Mouse (Mus musculus): ENCODE results near the gene Itch. TPM values are rescaled to one million over a fixed set of nuclear protein-coding genes. Genes with fewer than 3 reads are reported as not detected.

Gene Itch
- total RNA-seq, 1 experiment from 2014 or later, result 57.3 TPM

DNA sequence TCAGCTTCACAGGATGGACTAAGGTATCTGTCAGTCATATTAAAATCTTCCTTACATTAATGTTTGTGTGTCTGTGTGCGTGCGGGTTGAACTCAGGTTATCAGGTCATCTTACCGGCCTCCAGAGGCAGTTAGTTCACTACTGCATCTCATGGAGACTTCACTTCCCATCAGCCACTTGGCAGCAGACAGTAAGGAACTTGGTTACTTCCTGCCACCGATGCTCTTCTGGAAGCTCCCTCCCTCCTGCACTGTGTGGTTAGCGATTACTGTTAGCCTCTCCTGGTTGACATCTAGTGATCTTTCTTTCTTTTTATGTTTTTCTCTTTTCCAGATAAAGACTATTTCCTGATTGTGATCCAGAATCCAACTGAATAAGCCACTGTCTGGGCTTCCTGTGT lies 116.3 kb downstream of the Itch start:
- ATAC-seq (replicated peaks in 1 of 2; ENCODE audit: insufficient read depth in 1 of 2, low FRiP score in 2 of 2, low TSS enrichment in 1 of 2, low read depth in 1 of 2, poor library complexity in 2 of 2, severe bottlenecking in 2 of 2), result no peak

- no peak for ATAC-seq (replicated peaks in 1 of 2; ENCODE audit: insufficient read depth in 1 of 2, low FRiP score in 2 of 2, low TSS enrichment in 1 of 2, low read depth in 1 of 2, poor library complexity in 2 of 2, severe bottlenecking in 2 of 2)
Observed at GRCm38 (mm10) chr2:155265526-155265925, 132.2 kb downstream of the Itch start.

GRCm38 (mm10) chr2:155266896-155267295 lies 133.6 kb downstream of the Itch start:
- no peak for ATAC-seq (replicated peaks in 1 of 2; ENCODE audit: insufficient read depth in 1 of 2, low FRiP score in 2 of 2, low TSS enrichment in 1 of 2, low read depth in 1 of 2, poor library complexity in 2 of 2, severe bottlenecking in 2 of 2)

DNA sequence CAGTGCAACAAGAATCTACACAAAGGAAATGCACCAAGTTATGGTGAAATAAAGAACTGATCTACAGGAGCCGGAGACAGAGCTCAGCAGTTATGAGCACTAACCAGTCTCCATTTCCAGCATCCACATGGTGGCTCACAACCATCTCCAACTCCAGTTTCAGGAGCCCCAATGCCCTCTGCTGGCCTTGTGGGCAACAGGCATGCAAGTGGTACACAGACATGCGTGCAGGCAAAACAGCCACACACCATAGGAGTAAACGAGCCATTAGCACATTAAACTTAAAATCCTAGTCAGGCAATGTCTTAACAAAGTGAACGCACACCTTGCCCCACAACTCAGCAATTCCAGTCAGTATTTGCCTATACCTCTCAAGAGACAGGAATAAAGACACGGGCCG lies 138.6 kb downstream of the Itch start:
- ATAC-seq (replicated peaks in 1 of 2; ENCODE audit: insufficient read depth in 1 of 2, low FRiP score in 2 of 2, low TSS enrichment in 1 of 2, low read depth in 1 of 2, poor library complexity in 2 of 2, severe bottlenecking in 2 of 2), result no peak

- no peak for ATAC-seq (replicated peaks in 1 of 2; ENCODE audit: insufficient read depth in 1 of 2, low FRiP score in 2 of 2, low TSS enrichment in 1 of 2, low read depth in 1 of 2, poor library complexity in 2 of 2, severe bottlenecking in 2 of 2)
Observed at GRCm38 (mm10) chr2:155272396-155273170, 139.3 kb downstream of the Itch start.

- ATAC-seq (replicated peaks in 1 of 2; ENCODE audit: insufficient read depth in 1 of 2, low FRiP score in 2 of 2, low TSS enrichment in 1 of 2, low read depth in 1 of 2, poor library complexity in 2 of 2, severe bottlenecking in 2 of 2), result no peak
Observed at GRCm38 (mm10) chr2:155273603-155274002, 140.3 kb downstream of the Itch start.

DNA sequence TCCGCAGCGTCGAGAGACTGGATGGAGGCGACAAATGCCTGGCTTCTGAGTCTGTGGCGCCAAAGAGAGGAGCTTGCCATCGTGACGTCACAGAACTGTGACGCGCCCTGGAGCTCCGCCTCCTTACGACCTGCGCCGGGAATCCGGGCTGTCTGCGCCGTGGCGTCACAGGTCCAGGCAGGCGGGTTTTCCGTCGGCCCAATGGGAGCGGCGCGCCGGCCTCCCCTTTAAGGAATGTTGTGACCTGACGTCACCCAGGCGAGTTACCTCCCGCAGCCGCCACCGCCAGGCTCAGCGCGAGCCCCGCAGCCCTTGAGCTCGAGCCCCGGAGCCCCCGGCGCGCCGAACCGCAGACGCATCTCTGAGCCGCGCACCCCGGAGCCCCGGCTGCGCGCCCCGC lies 142.9 kb downstream of the Itch start, which contains the start of gene Map1lc3a:
TSS of gene Map1lc3a (plus strand) at position 103 of the 400 bp plus-strand sequence.
- ATAC-seq (replicated peaks in 1 of 2; ENCODE audit: insufficient read depth in 1 of 2, low FRiP score in 2 of 2, low TSS enrichment in 1 of 2, low read depth in 1 of 2, poor library complexity in 2 of 2, severe bottlenecking in 2 of 2), result peak; percentile 82 to 85

Other genes with a start within 250 kb of the Itch start
- 167 and 192 TPM in 2 replicates for gene Eif2s2, start 240.6 kb upstream of the Itch start, total RNA-seq (2017)
- gene Gm14226, start 115.2 kb upstream of the Itch start, total RNA-seq (2017), result not detected in 2 replicates
- gene Ahcy, start 59.0 kb upstream of the Itch start, total RNA-seq (2017), result 70.5 and 73.7 TPM in 2 replicates
- 237 and 279 TPM in 2 replicates for gene Dynlrb1, start 103.0 kb downstream of the Itch start, total RNA-seq (2017)
- gene Map1lc3a, start 142.8 kb downstream of the Itch start, total RNA-seq (2017), result 2.6 and 4.8 TPM in 2 replicates
- gene Pigu, start 223.9 kb downstream of the Itch start, total RNA-seq (2017), result 43.4 and 48.2 TPM in 2 replicates
- gene Trp53inp2, start 247.6 kb downstream of the Itch start, total RNA-seq (2017), result 4.2 and 19.3 TPM in 2 replicates